Mouse (Mus musculus) cerebellum, postnatal 36 days (tissue): ENCODE results near the gene Cap1.
A peak's percentile ranks its signal among the peaks of the same experiment; 100 is the strongest.
"Not testable (repeated sequence)": the region's sequence is repeated elsewhere in the genome, so short reads cannot be mapped to it uniquely, and the experiment has no call there.

Experiments
- DNase-seq, 2 experiments: peaks; one replicate each; pipeline ENCODE4 v3.0.0; 2021 to 2022; ENCODE audit warnings: mixed read lengths in 2 of 2

Gene Cap1

DNA sequence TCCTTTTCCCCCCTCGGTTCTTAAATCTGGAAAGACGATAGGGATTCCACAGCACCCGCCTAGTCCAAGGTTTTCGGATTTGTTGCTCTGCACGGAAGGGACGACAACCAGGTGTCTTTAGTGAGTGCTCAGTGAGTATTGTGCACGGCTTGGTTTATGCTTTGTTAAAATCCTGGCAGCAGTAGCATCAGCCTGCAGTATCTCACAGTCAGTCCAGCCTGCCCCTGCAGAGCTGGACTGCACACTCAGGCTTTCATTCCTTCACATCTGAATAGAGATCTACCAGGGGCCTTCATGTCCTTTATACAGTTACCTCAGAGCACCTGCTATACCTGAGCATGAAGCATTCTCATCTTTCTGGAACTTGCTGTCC lies 49.5 kb downstream of the Cap1 start:
- DNase-seq, result no peak

DNA sequence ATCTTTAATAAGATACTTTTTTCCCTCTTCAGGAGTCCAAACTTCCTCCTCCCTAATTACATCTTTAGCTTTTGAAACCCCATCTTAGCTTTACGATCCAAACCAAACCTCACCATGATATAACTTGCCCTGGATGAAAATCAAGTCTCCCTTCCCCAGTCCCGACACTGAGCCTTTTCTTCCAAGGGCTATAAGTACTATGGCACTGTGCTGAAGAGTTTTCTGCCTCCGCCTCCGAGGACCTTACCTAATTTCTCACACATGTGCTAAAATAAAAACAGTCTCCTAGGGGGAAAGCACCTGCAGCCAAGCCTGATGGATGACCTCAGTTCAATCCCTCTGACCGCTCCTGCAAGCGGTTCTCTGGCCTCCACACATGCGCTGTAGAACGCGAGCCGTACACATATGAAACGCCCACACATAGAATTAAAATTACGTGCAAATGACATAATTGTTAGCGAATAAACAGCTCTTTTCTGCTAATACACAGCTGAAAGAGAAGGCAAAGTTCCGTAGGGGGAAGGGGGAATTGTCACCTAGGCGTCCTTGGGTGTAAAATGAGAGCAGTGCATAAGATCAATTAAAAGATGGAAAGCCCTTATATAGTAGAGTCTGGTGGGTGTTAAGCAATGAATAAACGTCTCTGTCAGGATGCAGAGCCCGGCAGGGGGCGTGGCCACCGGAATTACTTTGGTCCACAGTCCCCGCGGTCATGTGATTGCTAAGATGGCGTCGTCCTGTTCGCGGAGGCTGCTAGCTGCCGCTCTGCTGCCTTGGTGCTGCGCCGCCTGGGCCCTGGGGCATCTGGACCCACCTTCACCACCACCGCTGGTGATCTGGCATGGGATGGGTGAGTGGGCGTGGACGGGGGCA lies 50.1 kb downstream of the Cap1 start, which contains the start of gene Ppt1:
Gene Ppt1, plus strand, starts transcription at position 713 of the 873 bp plus-strand sequence.
- DNase-seq, result peak; percentile 91 to 93

DNA sequence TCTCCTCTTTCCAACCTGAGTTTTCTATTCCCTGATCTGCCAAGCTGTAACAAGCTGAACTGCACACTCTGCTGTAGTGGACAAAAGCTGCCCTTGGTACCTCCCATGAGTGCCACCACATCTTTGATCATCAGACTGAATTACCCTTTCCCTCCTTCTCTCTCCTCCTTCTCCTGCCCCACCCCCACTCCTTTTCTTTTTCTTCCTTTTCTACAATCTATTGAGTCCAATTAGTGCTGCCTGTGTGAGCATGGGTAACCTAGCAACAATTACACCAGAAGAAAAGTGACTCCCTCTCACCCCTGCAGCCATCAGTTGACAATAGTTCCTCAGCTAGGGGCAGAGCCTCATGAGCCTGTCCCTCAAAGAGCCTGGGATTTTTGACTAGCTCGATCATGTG lies 54.0 kb downstream of the Cap1 start:
- no peak for DNase-seq

DNA sequence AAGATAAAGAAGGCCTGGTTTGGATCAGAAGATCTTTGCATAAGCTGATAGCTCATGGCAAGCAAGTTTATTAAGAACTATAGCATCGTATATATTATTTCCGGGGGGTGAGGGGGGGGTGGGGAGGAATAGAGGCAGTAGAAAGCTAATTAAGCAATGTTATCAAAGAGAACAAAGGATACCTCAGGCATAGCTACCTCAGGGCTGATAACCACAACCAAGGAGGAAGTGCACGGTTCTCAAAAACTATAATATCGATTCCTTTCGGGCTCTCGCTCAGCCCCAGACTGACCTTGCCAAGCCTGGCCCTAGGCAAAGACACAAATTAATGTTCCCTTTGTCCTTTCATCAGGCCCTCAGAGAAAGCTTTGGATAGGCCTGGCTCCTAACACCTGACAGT lies 56.5 kb downstream of the Cap1 start:
- DNase-seq, result no peak

DNA sequence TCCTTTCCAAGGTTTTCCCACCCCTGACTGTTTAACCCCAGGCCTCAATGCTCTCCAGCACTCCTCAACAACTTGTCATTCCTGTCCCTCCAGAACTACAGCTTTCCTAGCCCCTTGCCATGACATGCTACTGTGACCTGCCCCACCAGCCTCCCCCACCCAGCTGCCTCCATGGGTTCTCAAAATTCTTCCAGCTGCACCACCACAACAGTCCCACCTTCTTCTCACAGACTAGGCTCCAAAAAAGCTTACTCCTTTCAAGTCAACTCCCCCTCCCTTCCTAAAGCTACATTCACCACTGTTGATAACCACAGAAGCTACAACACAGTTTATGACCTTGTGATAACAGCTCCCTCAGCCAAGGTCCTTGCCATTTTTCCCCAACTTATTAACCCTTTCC lies 58.2 kb downstream of the Cap1 start:
- DNase-seq, result no peak

DNA sequence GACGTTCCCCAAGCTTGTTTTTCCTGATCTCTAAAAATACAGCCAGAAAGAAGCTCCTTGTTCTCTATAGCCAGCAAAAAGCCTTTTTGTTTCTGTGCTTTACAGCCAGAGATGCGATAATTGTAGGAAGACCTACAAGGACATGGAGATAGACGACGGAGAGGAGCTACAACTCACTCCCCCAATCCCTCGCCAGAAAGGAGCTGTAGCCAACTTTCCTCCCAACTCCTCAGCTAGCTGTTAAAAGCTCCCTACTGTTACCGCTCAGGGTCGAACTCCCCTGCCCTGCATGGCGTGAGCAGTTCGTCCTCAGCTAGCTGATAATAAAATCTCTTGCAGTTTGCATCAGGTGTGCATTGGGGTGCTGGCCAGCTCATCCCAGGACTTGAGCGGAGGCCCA lies 64.9 kb downstream of the Cap1 start:
- not testable (repeated sequence) for DNase-seq

DNA sequence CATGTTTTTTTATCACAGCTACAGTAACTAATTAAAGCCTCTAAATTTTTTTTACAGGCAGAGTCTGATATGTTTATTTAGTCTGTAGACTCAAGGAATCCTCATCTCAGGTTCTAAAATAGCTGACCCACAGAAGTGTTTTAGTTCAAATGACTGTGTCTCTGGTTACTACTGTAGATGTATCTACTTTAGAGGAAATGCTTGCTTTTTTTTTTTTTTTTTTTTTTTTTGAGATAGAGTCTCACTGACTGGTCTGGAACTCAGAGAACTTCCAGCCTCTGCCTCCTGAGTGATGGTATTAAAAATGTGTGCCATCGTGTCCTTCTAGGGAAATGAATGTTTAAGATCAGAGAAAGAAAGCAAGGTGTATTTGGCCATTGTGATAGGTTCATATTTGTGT lies 69.7 kb downstream of the Cap1 start:
- no peak for DNase-seq

DNA sequence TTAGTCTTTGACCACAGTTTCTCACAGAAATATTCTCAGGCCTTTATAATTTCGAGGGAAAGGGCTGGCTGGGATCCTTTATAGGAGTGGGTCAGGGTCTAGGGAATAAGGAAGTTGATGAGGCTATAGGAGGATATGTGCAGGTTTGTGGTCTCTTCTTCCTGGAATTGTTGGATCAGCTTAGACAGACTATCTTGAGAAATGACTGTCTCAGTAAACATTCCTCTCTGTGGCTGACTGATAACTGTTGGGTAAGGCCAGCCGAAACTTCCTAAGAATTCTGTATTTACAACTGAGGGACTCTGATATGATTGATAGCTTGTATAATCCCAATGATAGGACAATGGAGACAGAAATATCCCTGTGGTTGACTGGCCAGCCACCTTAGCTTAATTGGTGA lies 74.0 kb downstream of the Cap1 start:
- DNase-seq, result no peak

DNA sequence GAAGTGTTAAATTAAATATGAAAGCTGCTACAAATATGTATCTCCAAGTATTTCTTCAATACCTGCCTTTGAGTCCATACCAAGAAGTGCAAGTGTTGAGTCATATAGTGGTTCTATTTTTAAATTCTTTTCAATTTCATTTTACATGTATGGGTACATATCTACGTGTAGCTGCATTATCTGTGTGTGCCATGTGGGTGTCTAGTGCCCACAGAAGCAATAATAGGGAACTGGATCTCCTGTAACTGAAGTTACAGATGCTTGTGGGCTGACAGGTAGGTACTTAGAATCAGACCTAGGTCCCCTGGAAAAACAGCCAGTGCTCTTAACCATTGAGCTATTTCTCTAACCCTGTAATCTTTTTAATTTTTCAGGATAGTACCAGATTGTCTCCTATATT lies 74.7 kb downstream of the Cap1 start:
- DNase-seq, result no peak
